Mouse (Mus musculus) midbrain, embryonic 15.5 days (tissue): Measurements from ENCODE around the gene Enkd1. TPM values are rescaled to one million over a fixed set of nuclear protein-coding genes. Genes with fewer than 3 reads are reported as not detected.

Experiments used
- ATAC-seq: fragments of 200-750 bp; cut with Nextera tagmentation; replicated peaks from 2 replicates; pipeline ENCODE4 v1.8.0; 2017; ENCODE audit warnings: moderate TSS enrichment
- H3K27ac ChIP-seq: fragments of 300-500 bp; sonication (generic); 2 replicates; pipeline ENCODE4 v1.5.1; 2015; ENCODE audit warnings: mild to moderate bottlenecking, inconsistent platforms
- H3K27me3 ChIP-seq: fragments of 300-500 bp; sonication (generic); replicated peaks from 2 replicates; pipeline ENCODE4 v1.6.1; 2015; ENCODE audit warnings: inconsistent platforms
- H3K36me3 ChIP-seq: fragments of 300-500 bp; sonication (generic); replicated peaks from 2 replicates; pipeline ENCODE4 v1.6.1; 2015; ENCODE audit warnings: inconsistent platforms
- H3K4me1 ChIP-seq: fragments of 300-500 bp; sonication (generic); 2 replicates; pipeline ENCODE4 v1.6.1; 2015; ENCODE audit warnings: inconsistent platforms
- H3K4me2 ChIP-seq: fragments of 300-500 bp; sonication (generic); 2 replicates; pipeline ENCODE4 v1.6.1; 2015; ENCODE audit warnings: inconsistent platforms, mild to moderate bottlenecking, moderate library complexity
- H3K4me3 ChIP-seq: fragments of 300-500 bp; sonication (generic); 2 replicates; pipeline ENCODE4 v1.5.1; 2015; ENCODE audit warnings: mild to moderate bottlenecking, inconsistent platforms
- H3K9ac ChIP-seq: fragments of 300-500 bp; sonication (generic); 2 replicates; pipeline ENCODE4 v1.6.1; 2015; ENCODE audit warnings: mild to moderate bottlenecking, inconsistent platforms
- H3K9me3 ChIP-seq: fragments of 300-500 bp; sonication (generic); 2 replicates; pipeline ENCODE4 v1.6.1; 2016; ENCODE audit warnings: inconsistent platforms
- WGBS: fragments of 180-500 bp; shearing (Covaris S2); methylation state at CpG from one replicate; pipeline ENCODE4 v1.1.7; 2015; ENCODE audit warnings: mixed read lengths; 5-methylcytosine and 5-hydroxymethylcytosine counted together
- polyA plus RNA-seq: library from polyadenylated mRNA; unstranded; fragments of >200 nt; fragmentation: Nextera tagmentation; extraction: Ambion mirVana; gene quantifications from 2 replicates; pipeline ENCODE4 v1.2.1, GENCODE M21; 2015

The Enkd1 gene
- polyA plus RNA-seq = 12.9 and 16.1 TPM in 2 replicates

DNA sequence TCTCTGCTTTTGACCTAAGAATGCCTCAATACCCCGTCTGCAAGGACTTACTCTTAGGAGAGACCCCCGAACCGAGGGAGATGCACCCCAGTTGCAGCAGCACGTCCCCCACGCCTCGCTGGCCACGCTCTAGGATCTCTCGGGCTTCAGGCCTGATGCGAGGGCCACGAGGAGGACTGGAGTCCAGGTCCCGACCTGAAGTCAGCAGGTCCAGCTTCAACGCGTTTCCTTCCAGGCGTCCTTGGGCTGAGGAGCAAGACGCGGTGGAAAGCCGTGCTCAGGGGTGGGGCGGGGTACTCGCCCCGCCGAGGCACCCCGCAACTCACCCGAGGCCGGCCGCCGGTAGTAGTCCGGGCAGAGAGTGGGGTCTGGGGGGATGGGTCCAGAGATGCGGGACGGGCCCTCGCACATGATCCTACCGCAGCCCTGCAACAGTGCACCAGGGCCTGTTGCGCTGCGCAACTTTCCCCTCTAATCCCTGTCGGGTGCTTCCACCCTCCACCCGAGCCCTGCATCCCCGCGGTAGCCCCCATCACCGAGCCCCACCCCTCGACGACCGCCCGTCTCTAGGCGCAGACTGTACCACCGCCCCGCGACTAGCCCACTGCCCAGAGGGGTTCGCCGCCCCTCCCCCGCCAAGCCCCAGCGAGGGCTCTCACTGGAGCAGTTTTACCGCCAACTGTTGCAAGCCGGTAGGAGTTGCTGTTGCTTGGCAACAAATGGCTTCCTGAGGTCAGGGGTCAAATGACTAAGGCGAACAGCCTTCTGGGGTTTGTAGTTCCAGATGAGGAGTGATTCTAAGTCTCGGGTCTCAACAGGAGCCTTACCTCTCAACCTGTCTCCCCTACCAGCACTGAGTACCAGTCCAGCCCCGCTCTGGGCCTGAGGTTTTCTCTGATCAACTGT, at the start of gene Enkd1, which contains the start of gene 4933405L10Rik:
Gene Enkd1 (minus strand): TSS at position 713 of the 906 bp plus-strand sequence.
Gene 4933405L10Rik (plus strand): TSS at position 158 of the 906 bp plus-strand sequence.
- H3K27ac ChIP-seq = no peak within 1 kb of the TSS
- H3K4me2 ChIP-seq = peak within 1 kb of the TSS; percentile 98
- peak within 1 kb of the TSS; percentile 49 for H3K9ac ChIP-seq
- H3K36me3 ChIP-seq = no peaks in the 10 kb centered on the region
- H3K9me3 ChIP-seq = no peaks in the 10 kb centered on the region
- peaks cover 13% of the 10 kb centered on the region for H3K4me1 ChIP-seq
- H3K4me3 ChIP-seq = peak within 1 kb of the TSS; percentile 80
- peak; percentile 79 for ATAC-seq
- WGBS = under 1% methylated on average over 51 of the region's 55 CpGs
- H3K27me3 ChIP-seq = no peaks in the 10 kb centered on the region

DNA sequence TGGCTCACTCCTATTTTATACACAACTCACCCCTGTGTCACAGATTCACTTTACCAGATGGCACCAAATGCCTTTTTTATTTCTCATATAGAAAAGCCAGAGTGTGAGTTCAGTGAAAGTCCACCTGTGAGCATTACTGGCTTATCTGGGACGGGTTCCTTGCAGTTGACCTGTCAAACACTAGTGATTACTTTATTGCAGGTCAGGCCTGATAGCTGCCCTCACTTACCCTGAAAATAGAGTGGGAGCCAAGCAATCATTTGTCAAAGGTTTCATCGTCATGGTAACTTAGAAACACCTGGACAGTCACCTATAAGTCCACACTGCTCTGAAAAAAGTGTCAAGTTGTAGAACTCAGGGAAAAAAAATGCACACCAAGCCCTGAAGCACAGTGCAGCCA, 46.7 kb upstream of the Enkd1 start:
- H3K4me2 ChIP-seq = no peak overlapping the region
- no peaks in the 10 kb centered on the region for H3K27me3 ChIP-seq
- no peaks in the 10 kb centered on the region for H3K36me3 ChIP-seq
- H3K4me3 ChIP-seq = no peak overlapping the region
- H3K27ac ChIP-seq = no peak overlapping the region
- WGBS = 87% methylated on average over 2 of the region's 2 CpGs
- ATAC-seq = no peak
- peaks cover 54% of the 10 kb centered on the region for H3K4me1 ChIP-seq
- no peak overlapping the region for H3K9ac ChIP-seq
- H3K9me3 ChIP-seq = no peaks in the 10 kb centered on the region

DNA sequence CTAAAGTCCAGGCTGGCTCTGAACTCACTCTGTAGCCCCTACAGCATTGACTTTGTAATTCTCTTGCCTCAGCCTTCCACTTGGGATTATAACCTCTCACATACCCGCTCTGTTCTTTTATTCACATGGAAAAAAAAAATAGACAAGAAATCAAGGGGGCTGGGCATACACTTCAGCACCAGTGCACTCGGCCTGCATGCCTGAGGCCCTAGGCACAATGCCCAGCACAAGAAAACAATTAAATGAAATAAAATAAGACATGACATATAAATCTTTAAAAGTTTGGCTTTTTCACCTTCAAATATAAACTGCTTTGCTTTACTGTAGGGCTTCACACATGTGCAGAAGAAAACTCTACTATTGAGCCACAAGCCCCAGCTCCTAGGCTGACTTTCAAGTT, 45.9 kb upstream of the Enkd1 start:
- Histone ChIP-seq H3K9ac (no peak overlapping the region), H3K27me3 (no peaks in the 10 kb centered on the region), H3K4me2 (no peak overlapping the region), H3K9me3 (no peaks in the 10 kb centered on the region), H3K4me1 (peaks cover 55% of the 10 kb centered on the region), H3K36me3 (no peaks in the 10 kb centered on the region), H3K4me3 (no peak overlapping the region), H3K27ac (no peak overlapping the region)
- WGBS = 66% methylated on average over 2 of the region's 2 CpGs
- no peak for ATAC-seq

DNA sequence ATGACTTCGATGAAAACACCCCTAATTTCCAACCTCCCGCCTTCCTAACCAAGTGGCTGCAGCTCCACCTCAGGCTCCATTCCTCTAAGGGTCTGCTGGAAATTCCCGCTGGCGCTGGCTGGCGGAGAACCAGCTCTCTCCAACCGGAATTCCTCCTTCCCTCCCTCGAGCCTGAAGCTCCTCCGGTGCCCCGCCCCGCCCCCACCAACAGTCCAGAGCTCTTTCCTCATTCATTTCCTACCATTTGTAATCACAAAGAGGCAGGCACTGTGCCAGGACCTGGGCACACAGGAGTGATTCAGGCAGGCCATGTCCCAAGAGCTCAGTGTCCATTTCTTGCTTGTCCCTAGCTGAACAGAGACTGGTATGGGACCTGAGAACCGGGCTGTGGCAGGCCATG, 42.6 kb upstream of the Enkd1 start:
- WGBS = 9% methylated on average over 11 of the region's 11 CpGs
- Histone ChIP-seq H3K27ac (peak overlapping the region; percentile 51; the same call in 1 of the 2 replicates), H3K4me3 (no peak overlapping the region), H3K27me3 (no peaks in the 10 kb centered on the region), H3K9me3 (no peaks in the 10 kb centered on the region), H3K36me3 (no peaks in the 10 kb centered on the region), H3K9ac (no peak overlapping the region; the same call in 1 of the 2 replicates), H3K4me1 (peaks cover 42% of the 10 kb centered on the region), H3K4me2 (peak overlapping the region; percentile 16)
- 0 out of 2 replicates have a peak, but pooled peaks have one; percentile 29 for ATAC-seq

DNA sequence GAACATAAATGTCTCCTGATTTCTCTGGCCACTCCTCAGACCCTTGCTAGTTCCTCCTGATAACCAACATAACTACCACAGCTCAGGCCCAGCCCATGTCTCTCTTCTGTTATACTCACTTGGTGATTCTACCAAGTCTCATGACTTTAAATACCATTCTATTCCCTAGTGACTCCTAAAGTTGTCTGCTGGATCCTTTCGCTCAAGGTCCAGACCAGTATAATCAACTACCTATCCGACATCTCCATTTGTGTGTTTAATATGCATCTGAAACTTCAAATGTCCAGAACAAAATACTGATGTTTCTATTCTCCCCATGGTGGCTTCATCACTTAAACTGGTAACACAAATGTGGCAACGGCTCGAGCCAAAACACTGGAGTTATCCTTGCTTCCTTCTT, 35.3 kb upstream of the Enkd1 start:
- Histone ChIP-seq H3K27me3 (no peaks in the 10 kb centered on the region), H3K9ac (no peak overlapping the region), H3K27ac (no peak overlapping the region), H3K9me3 (no peaks in the 10 kb centered on the region), H3K4me3 (no peak overlapping the region), H3K4me1 (no peaks in the 10 kb centered on the region; the same call in 1 of the 2 replicates), H3K36me3 (no peaks in the 10 kb centered on the region; the same call in 1 of the 2 replicates), H3K4me2 (no peak overlapping the region)
- WGBS = 91% methylated on average over 4 of the region's 4 CpGs
- ATAC-seq = no peak

DNA sequence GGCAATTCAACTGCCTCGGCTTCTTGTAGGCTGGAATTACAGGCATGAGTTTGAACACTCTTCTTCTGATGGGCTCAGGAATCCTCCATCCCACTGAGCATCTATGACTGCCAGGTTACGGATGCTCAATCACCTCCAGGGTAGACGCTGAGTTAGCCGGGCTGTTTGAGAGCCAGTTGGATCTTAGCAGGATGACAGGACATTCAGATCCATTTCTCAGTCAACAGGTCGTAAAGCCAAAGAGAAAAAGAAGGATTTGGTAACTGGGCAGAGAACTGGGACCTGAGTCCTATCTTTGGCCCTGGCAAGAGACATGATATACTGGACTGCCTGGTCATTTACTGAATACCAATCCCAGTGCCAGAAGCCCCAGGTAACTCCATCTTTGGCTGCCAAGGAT, 31.2 kb upstream of the Enkd1 start:
- WGBS = 93% methylated on average over 5 of the region's 5 CpGs
- Histone ChIP-seq H3K9ac (no peak overlapping the region), H3K4me1 (no peaks in the 10 kb centered on the region), H3K27me3 (no peaks in the 10 kb centered on the region), H3K9me3 (no peaks in the 10 kb centered on the region), H3K36me3 (no peaks in the 10 kb centered on the region; the same call in 1 of the 2 replicates), H3K4me3 (no peak overlapping the region), H3K27ac (no peak overlapping the region), H3K4me2 (no peak overlapping the region)
- ATAC-seq = no peak

DNA sequence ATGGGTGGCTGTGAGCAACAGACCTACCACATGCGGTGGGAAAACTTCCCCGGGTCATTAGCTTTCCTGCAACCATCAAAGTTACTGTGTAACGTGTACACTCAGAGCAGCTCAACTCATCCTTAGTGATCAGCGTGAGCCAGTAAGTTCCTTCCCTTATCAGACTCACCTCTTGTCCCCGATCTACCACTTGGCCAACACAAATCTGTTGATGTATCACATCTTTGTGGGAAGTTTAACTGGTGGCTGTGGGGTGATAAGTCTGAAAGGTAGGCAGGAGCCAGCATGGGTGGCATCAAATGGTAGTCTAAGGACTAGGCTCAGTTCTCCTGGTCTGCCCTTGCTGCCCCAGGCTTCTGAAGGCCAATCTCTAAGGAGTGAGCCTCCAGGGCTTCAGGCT, 24.2 kb upstream of the Enkd1 start:
- H3K36me3 ChIP-seq = peaks cover 8% of the 10 kb centered on the region
- no peaks in the 10 kb centered on the region for H3K4me1 ChIP-seq
- no peaks in the 10 kb centered on the region for H3K9me3 ChIP-seq
- ATAC-seq = no peak
- H3K27ac ChIP-seq = no peak overlapping the region
- WGBS = 95% methylated on average over 5 of the region's 5 CpGs
- no peak overlapping the region for H3K4me3 ChIP-seq
- H3K9ac ChIP-seq = no peak overlapping the region
- no peak overlapping the region for H3K4me2 ChIP-seq
- H3K27me3 ChIP-seq = no peaks in the 10 kb centered on the region

DNA sequence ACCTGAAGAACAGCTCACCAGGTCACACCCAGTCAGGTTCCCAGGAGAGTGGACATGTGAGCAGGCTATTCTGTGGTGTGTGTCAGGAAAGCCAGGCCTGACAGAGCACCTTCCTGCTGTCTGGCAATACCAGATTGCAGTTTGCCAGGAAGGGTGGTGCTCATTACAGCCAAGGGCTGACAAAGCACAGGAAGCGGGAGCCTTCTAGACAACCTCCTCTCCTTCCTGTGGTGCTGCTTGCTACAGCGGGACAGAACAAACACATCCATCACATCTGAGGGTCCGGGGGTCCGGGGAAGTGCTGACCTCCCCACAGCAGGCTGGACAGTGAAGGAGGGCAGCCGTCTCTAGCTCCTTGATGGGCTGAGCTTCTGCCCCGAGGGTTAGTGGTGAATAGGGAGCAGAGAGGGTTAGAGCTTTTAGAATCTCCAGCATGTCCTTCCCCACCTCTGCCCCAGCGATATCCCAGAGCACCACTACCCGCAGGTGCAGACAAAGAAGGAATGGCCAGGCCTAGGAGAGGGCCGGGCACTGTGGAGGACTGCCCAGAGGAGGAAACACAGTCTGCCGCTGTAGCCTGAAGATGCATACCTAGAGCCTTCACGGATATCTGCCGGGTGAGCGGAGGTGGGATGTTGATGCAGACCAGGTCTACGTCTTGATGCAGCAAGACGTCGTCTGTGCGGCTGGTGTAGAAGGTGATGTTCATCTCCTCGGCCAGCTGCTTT, 19.6 kb upstream of the Enkd1 start:
- peaks cover 34% of the 10 kb centered on the region for H3K36me3 ChIP-seq
- WGBS = 89% methylated on average over 18 of the region's 18 CpGs
- no peak overlapping the region for H3K4me3 ChIP-seq
- ATAC-seq = no peak
- H3K27ac ChIP-seq = no peak overlapping the region
- H3K4me2 ChIP-seq = no peak overlapping the region
- no peaks in the 10 kb centered on the region for H3K27me3 ChIP-seq
- H3K9ac ChIP-seq = no peak overlapping the region
- H3K9me3 ChIP-seq = no peaks in the 10 kb centered on the region
- H3K4me1 ChIP-seq = no peaks in the 10 kb centered on the region

DNA sequence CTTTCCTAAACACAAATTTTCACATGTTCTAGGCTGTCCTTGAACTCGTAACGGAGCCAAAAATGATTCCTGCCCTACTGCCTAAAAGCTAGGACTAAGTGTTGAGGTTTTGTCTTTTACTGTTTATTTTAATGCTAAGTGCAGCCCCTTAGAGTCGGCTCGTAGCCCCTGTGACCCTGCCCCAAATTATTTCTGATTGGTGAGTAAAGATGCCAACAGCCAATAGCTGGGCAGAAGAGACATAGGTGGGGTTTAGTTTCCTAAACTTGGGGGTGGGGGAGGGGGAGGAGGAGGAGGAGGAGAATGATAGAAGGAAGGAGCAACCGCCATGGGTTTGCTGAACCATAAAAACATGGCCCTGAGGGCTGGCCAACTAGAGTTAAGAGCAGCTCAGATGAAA, 17.7 kb upstream of the Enkd1 start:
- H3K4me2 ChIP-seq = no peak overlapping the region
- peaks cover 34% of the 10 kb centered on the region for H3K36me3 ChIP-seq
- no peak overlapping the region for H3K27ac ChIP-seq
- H3K9me3 ChIP-seq = no peaks in the 10 kb centered on the region
- H3K4me1 ChIP-seq = no peaks in the 10 kb centered on the region
- no peak overlapping the region for H3K4me3 ChIP-seq
- no peak for ATAC-seq
- H3K9ac ChIP-seq = no peak overlapping the region
- H3K27me3 ChIP-seq = no peaks in the 10 kb centered on the region
- 82% methylated on average over 5 of the region's 5 CpGs for WGBS

DNA sequence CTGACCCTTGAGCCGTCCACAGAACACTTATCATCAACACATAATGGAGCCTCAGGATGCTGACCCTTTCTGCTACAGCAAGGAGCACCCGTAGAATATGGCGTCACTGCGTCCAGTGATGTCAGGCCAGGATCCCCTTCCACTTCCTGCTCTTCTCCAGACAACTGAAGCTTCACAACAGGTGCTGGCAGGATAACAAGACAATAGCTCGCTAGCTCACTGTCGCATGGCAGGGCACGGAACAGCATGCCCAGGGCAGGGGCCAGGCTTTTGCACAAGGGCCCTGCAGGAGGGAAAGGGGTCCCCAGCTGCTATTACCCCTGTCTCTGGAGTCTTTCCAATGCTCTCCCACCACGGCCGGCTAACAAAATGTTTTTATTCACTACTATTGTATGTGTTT, 14.9 kb upstream of the Enkd1 start:
- Histone ChIP-seq H3K27ac (no peak overlapping the region), H3K27me3 (no peaks in the 10 kb centered on the region), H3K9ac (no peak overlapping the region), H3K4me3 (no peak overlapping the region), H3K36me3 (peaks cover 33% of the 10 kb centered on the region), H3K4me1 (no peaks in the 10 kb centered on the region), H3K9me3 (no peaks in the 10 kb centered on the region), H3K4me2 (no peak overlapping the region)
- ATAC-seq = no peak
- 92% methylated on average over 9 of the region's 9 CpGs for WGBS

DNA sequence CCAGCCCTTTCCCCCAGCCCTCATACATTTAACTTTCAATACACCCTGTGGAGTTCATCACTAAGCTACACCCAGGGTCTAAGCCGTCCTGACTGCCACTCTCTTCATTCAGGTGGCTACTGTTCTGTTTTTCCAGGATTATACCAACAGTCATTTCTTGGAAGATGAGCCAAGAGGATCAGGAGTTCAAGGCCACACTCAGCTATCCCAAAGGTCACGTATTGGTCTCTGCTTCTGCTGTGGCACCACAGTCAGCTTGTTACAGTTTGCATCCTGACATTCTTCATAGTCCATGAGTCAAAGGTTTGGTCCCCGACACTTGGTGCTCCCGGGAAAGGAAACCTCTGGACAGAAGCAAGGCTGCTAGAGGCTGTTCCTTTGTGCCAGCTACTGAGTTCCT, 11.6 kb upstream of the Enkd1 start:
- Histone ChIP-seq H3K27ac (no peak overlapping the region), H3K27me3 (no peaks in the 10 kb centered on the region), H3K4me1 (no peaks in the 10 kb centered on the region), H3K4me2 (no peak overlapping the region), H3K36me3 (peaks cover 20% of the 10 kb centered on the region; the same call in 1 of the 2 replicates), H3K4me3 (no peak overlapping the region), H3K9ac (no peak overlapping the region), H3K9me3 (no peaks in the 10 kb centered on the region)
- no peak for ATAC-seq
- 83% methylated on average over 4 of the region's 4 CpGs for WGBS

DNA sequence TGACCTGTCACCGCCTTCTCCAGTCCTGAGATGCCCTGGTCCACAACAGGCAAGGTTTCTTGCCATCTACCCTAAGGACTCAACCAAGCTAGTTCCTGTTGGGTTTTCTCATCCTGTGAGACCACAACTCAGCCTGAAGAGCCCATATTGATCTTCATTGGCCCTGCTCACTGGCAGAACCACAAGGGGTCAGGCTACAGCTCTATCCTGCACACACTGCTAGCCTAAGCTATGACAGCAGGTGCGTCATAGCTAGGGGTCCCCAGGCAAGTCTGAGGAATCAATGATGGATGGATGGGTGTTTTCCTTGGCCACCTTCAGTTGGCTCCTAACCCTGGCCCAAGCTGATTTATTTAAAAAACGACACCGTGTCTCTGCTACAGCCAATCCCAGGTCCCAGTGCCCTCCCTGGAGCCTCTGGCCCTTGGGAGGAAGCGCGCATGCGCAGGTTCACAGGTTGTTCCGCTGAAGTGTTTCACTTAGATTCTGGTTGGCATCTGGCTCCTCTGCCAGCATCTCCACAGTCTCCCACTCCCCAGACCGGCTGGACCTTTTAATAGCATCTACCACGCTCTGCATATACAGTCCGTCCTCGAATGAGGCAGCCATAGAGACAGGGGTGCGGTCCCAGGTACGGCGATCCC, 8.4 kb upstream of the Enkd1 start:
- Histone ChIP-seq H3K27me3 (no peaks in the 10 kb centered on the region), H3K4me2 (no peak overlapping the region), H3K9me3 (no peaks in the 10 kb centered on the region), H3K4me3 (no peak overlapping the region), H3K9ac (no peak overlapping the region), H3K36me3 (peaks cover 7% of the 10 kb centered on the region; the same call in 1 of the 2 replicates), H3K27ac (no peak overlapping the region), H3K4me1 (no peaks in the 10 kb centered on the region)
- WGBS = 96% methylated on average over 15 of the region's 15 CpGs
- no peak for ATAC-seq
